Mouse (Mus musculus): Measurements from ENCODE around the gene Maml3. TPM values are rescaled to one million over a fixed set of nuclear protein-coding genes. Genes with fewer than 3 reads are reported as not detected.

The Maml3 gene
- total and polyA plus RNA-seq, 3 experiments, result 0.81 to 1.8 (median 0.98) TPM

DNA sequence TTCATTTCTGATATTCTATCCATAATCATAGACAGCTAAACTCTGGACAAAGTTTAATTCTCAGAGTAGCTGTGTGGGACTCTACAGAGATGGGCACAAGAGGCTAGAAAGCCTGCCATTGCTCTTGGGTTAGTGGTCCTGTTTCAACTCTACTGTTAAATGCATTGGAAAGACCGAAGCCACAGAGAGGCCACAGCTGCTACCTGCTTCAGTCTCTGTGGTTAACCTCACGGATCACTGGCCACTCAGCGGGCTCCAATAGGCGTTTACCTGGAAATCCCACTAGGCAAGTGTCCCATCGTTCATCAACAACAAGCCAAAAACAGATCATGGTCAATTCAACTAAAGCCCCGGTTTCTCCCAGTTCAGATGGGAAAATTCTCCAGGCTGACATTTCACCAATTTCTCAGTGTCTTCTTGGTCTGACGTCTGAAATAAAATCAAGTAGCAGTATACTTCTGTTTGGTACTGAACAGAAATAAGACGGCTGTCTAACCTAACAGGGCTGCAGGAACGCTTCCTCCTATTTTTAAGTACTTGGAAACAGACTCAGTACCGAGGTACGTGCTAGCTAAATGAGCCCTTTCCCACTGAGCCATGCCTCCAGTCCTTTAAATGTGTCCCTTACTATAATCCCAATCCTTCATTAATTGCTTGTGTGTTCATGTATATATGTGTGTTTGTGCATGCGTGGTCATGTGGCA is 339.5 kb downstream of the Maml3 start (continued):
- TF ChIP-seq RCOR1 (conservative IDR thresholded peaks at IDR 0.05; ENCODE audit: low read depth, low read length) (peak; percentile 88), PAX5 (IDR thresholded peaks at IDR 0.05; ENCODE audit: low read length) (no peak), MYC (IDR thresholded peaks at IDR 0.05; ENCODE audit: low read depth, low read length) (peak; percentile 51; the same call in 1 of the 2 replicates), NRF1 (IDR thresholded peaks at IDR 0.05; ENCODE audit: low read depth, low read length) (0 out of 2 replicates have a peak, but pooled peaks have one; percentile 13), CTCF (conservative IDR thresholded peaks at IDR 0.05 in 1 of 2, IDR thresholded peaks at IDR 0.05 in 1 of 2; ENCODE audit: low read depth in 2 of 2, low read length in 2 of 2) (no peak), USF1 (IDR thresholded peaks at IDR 0.05; ENCODE audit: low read depth, low read length) (no peak), ZNF384 (IDR thresholded peaks at IDR 0.05; ENCODE audit: low read depth, low read length) (no peak), MAZ (IDR thresholded peaks at IDR 0.05; ENCODE audit: low read depth, low read length) (no peak; the same call in 1 of the 2 replicates), ZC3H11A (IDR thresholded peaks at IDR 0.05; ENCODE audit: low read depth, low read length) (no peak), TBP (conservative IDR thresholded peaks at IDR 0.05; ENCODE audit: low read depth, low read length) (peak; percentile 52; the same call in 1 of the 2 replicates)

DNA sequence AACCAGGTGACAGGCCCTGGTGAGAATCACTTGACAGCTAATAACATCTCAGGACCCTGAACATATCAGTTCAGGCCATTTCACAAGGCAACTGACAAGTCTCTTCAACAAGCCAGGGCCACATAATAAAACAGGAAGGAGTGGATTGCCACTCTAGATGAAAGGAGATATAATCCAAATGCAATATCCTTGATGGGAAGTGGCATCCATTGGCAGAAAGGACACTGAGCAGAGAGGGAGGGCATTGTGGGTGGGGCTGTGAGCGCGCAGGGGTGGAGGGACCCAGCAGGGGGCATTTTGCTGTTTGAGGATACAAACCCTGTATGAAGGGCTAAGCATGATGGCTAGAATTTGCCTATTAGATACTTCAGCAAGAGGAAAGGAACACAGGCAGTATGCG is 340.7 kb downstream of the Maml3 start:
- Histone ChIP-seq H3K4me2 (ENCODE audit: insufficient read depth, low read depth, poor library complexity, severe bottlenecking) (no peak overlapping the region), H3K79me2 (replicated peaks; ENCODE audit: control insufficient read depth, extremely low read depth, insufficient read depth, poor library complexity, severe bottlenecking) (no peaks in the 10 kb centered on the region), H3K27me3 (replicated peaks) (no peaks in the 10 kb centered on the region), H3K36me3 (replicated peaks in 1 of 2; ENCODE audit: control insufficient read depth in 1 of 2, insufficient read depth in 1 of 2, low read length in 1 of 2) (no peaks in the 10 kb centered on the region), H3K4me1 (ENCODE audit: control insufficient read depth in 1 of 2, insufficient read depth in 2 of 2) (peaks cover 11 to 55% of the 10 kb centered on the region in 2 experiments), H3K9me3 (replicated peaks; ENCODE audit: low read length) (peaks cover under 1% of the 10 kb centered on the region), H3K9ac (ENCODE audit: insufficient read depth, low read depth) (no peak overlapping the region), H3K27ac (ENCODE audit: insufficient read depth, low read depth) (no peak overlapping the region), H3K4me3 (replicated peaks in 1 of 3; ENCODE audit: low read depth in 2 of 3, low read length in 2 of 3, poor library complexity in 1 of 3) (no peak overlapping the region)
- DNase-seq (ENCODE audit: extremely low read depth), result no peak
- in situ Hi-C loops (cut with MboI; ENCODE audit: low pct_ligation_motif_present, low pct_unique_long_range_greater_than_20kb, low sequenced_read_pairs), result no loop called here
- dilution Hi-C loops (cut with MboI; ENCODE audit: extremely low pct_ligation_motif_present, extremely low pct_unique_long_range_greater_than_20kb, low sequenced_read_pairs), result no loop called here
- TF ChIP-seq RAD21 (IDR thresholded peaks at IDR 0.05; ENCODE audit: low read depth, low read length) (no peak), CHD2 (IDR thresholded peaks at IDR 0.05; ENCODE audit: low read length) (no peak), MEF2A (IDR thresholded peaks at IDR 0.05; ENCODE audit: borderline replicate concordance, low read depth, low read length) (no peak), MAFK (IDR thresholded peaks at IDR 0.05; ENCODE audit: insufficient replicate concordance, low read length) (no peak), UBTF (IDR thresholded peaks at IDR 0.05; ENCODE audit: low read depth, low read length) (no peak)

DNA sequence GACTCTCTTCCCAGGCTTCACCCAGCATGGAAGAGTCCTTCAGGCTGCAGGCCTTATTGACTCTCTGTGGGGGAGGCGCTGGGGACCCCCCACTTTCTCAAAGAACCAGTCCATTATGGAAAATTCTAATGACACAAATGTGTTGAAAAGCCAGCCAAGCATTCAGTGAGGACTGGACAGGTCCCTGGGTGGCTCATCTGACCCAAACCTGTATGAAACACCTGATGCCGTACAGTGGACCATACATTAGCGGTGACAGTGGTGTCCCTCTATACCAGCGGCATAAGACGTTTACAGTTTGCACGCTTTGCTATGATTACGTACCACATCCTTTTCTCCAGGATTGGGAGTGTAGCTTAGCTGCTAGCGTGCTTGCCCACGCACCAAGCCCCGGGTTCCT is 342.0 kb downstream of the Maml3 start:
- Histone ChIP-seq H3K36me3 (replicated peaks in 1 of 2; ENCODE audit: control insufficient read depth in 1 of 2, insufficient read depth in 1 of 2, low read length in 1 of 2) (no peaks in the 10 kb centered on the region), H3K79me2 (replicated peaks; ENCODE audit: control insufficient read depth, extremely low read depth, insufficient read depth, poor library complexity, severe bottlenecking) (no peaks in the 10 kb centered on the region), H3K4me2 (ENCODE audit: insufficient read depth, low read depth, poor library complexity, severe bottlenecking) (no peak overlapping the region), H3K4me3 (replicated peaks in 1 of 3; ENCODE audit: low read depth in 2 of 3, low read length in 2 of 3, poor library complexity in 1 of 3) (no peak overlapping the region), H3K9me3 (replicated peaks; ENCODE audit: low read length) (no peaks in the 10 kb centered on the region), H3K4me1 (ENCODE audit: control insufficient read depth in 1 of 2, insufficient read depth in 2 of 2) (peaks cover 11 to 45% of the 10 kb centered on the region in 2 experiments), H3K27me3 (replicated peaks) (no peaks in the 10 kb centered on the region), H3K9ac (ENCODE audit: insufficient read depth, low read depth) (no peak overlapping the region), H3K27ac (ENCODE audit: insufficient read depth, low read depth) (no peak overlapping the region)
- dilution Hi-C loops (cut with MboI; ENCODE audit: extremely low pct_ligation_motif_present, extremely low pct_unique_long_range_greater_than_20kb, low sequenced_read_pairs), result no loop called here
- no peak for TF ChIP-seq SMC3 (IDR thresholded peaks at IDR 0.05; ENCODE audit: low read depth, low read length)
- no peak for TF ChIP-seq ZNF384 (IDR thresholded peaks at IDR 0.05; ENCODE audit: low read depth, low read length)
- no peak for TF ChIP-seq MAZ (IDR thresholded peaks at IDR 0.05; ENCODE audit: low read depth, low read length)
- TF ChIP-seq TBP (conservative IDR thresholded peaks at IDR 0.05; ENCODE audit: low read depth, low read length), result no peak
- no peak for TF ChIP-seq HCFC1 (IDR thresholded peaks at IDR 0.05; ENCODE audit: low read depth, low read length)
- no peak for TF ChIP-seq NRF1 (IDR thresholded peaks at IDR 0.05; ENCODE audit: low read depth, low read length)
- no peak for TF ChIP-seq PAX5 (IDR thresholded peaks at IDR 0.05; ENCODE audit: low read length)
- no peak for TF ChIP-seq ZKSCAN1 (IDR thresholded peaks at IDR 0.05; ENCODE audit: borderline replicate concordance, low read depth, low read length)
- TF ChIP-seq JUN (IDR thresholded peaks at IDR 0.05; ENCODE audit: insufficient read depth, low read depth, low read length), result no peak
- no peak for TF ChIP-seq ETS1 (conservative IDR thresholded peaks at IDR 0.05; ENCODE audit: low read depth, low read length)
- no peak for TF ChIP-seq POLR2A (IDR thresholded peaks at IDR 0.05; ENCODE audit: low read depth, low read length)
- no peak for TF ChIP-seq ZMIZ1 (IDR thresholded peaks at IDR 0.05; ENCODE audit: low read depth, low read length)
- TF ChIP-seq IRF4 (IDR thresholded peaks at IDR 0.05; ENCODE audit: low read depth, low read length), result no peak
- no peak for TF ChIP-seq USF2 (conservative IDR thresholded peaks at IDR 0.05; ENCODE audit: low read depth, low read length)
- TF ChIP-seq RCOR1 (conservative IDR thresholded peaks at IDR 0.05; ENCODE audit: low read depth, low read length), result no peak
- no peak for TF ChIP-seq MEF2A (IDR thresholded peaks at IDR 0.05; ENCODE audit: borderline replicate concordance, low read depth, low read length)
- in situ Hi-C loops (cut with MboI; ENCODE audit: low pct_ligation_motif_present, low pct_unique_long_range_greater_than_20kb, low sequenced_read_pairs), result no loop called here
- DNase-seq (ENCODE audit: extremely low read depth), result no peak

Data from CH12.LX (cell line).